Mouse (Mus musculus): ENCODE results near the gene Abcd1. TPM values are rescaled to one million over a fixed set of nuclear protein-coding genes. Genes with fewer than 3 reads are reported as not detected.

Abcd1 gene
- polyA plus RNA-seq (2015; fragmentation: Illumina TruSeq; extraction: RNeasy Lipid Tissue Mini Kit (QIAGEN cat#74804); ENCODE audit: insufficient read depth, low read depth, low replicate concordance) = 6.1 TPM

GRCm38 (mm10) chrX:73716109-73716661 lies at the start of gene Abcd1, which contains the start of gene Bcap31:
Gene Abcd1, plus strand, starts transcription at chrX:73716597.
Gene Bcap31, minus strand, starts transcription at chrX:73716175.

GRCm38 (mm10) chrX:73672879-73673618 lies 43.3 kb upstream of the Abcd1 start, which contains the start of gene Slc6a8:
Gene Slc6a8, plus strand, starts transcription at chrX:73673150.

DNA sequence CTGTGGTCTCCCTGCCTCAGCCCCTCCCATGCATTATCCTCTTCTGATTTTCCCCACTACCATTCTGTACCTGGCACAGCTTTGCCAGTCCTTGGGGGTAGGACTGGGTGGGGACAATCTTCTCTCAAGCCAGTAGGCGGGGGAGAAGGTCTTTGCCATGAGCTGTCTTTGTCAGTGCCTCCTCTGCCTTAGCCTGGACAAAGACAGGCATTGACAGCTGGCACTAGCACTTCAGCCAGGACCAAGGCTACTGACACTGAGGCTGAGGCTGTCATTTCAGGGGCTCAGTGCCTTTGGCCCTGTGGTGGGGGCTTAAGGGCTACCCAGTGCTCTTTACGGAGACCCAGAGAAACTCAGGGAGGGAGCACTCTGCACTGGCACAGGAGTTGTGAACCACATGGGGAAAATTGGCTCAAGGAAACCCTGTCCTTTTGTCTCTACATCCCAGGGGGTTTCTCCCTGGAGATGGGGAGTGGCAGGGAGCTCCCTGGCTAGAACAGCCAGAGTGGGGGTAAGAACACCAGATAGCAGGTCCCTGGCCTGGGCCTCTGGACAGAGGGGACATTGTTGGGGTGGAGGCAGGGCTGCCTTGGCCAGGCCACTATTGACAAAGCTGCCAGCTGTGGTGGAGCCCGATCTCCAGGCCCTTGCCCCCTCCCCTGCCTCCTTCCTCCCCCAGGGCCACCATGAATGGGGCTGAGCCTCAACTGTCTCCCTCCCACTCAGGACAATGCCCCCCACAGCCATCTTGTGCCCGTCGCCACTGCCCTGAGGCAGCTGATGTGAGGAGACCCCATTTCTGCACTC lies 40.1 kb downstream of the Abcd1 start, which contains the start of gene Plxnb3:
Plxnb3 (plus strand) TSS at position 757 of the 807 bp plus-strand sequence.

DNA sequence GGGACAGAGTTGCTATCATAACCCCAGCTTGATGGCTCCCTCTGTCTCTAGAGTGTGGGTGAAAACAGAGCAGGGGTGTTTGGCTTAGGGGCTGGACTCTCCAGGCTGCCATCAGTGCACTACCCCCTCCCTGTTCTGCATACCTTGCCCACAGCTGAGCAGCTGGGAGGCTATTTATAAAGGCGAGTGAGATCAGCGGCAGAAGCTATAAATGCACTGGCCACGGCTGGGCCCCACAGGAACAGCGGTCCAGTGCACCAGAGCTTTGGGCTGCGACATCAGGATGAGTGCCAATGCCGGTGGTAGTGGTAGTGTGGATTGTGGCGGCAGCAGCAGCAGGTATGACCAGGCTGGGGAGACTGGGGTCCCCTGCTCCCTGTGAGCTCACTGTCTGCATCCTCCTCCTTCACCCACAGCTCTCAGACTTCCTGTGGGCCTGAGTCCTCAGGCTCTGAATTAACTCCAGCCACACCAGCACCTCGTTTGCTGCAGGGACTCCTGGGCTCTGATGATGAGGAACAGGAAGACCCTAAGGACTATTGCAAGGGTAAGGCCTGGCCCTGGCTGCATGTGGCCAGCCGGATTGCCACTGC lies 57.9 kb downstream of the Abcd1 start, which contains the start of gene Srpk3:
Srpk3 (plus strand) TSS at position 238 of the 593 bp plus-strand sequence.

GRCm38 (mm10) chrX:73786364-73787224 lies 70.2 kb downstream of the Abcd1 start, which contains the start of the genes Idh3g and Ssr4:
Gene Idh3g, minus strand, starts transcription at chrX:73786897.
Gene Ssr4, plus strand, starts transcription at chrX:73787028.

Other genes with a start within 250 kb of the Abcd1 start
- 134 TPM for gene Bgn, start 233.0 kb upstream of the Abcd1 start, polyA plus RNA-seq (2015; fragmentation: Illumina TruSeq; extraction: RNeasy Lipid Tissue Mini Kit (QIAGEN cat#74804); ENCODE audit: insufficient read depth, low read depth, low replicate concordance)
- gene Atp2b3, start 213.5 kb upstream of the Abcd1 start, polyA plus RNA-seq (2015; fragmentation: Illumina TruSeq; extraction: RNeasy Lipid Tissue Mini Kit (QIAGEN cat#74804); ENCODE audit: insufficient read depth, low read depth, low replicate concordance) = not detected
- gene Dusp9, start 77.2 kb upstream of the Abcd1 start, polyA plus RNA-seq (2015; fragmentation: Illumina TruSeq; extraction: RNeasy Lipid Tissue Mini Kit (QIAGEN cat#74804); ENCODE audit: insufficient read depth, low read depth, low replicate concordance) = not detected
- gene Pnck, start 56.5 kb upstream of the Abcd1 start, polyA plus RNA-seq (2015; fragmentation: Illumina TruSeq; extraction: RNeasy Lipid Tissue Mini Kit (QIAGEN cat#74804); ENCODE audit: insufficient read depth, low read depth, low replicate concordance) = 3.2 TPM
- gene Slc6a8, start 43.4 kb upstream of the Abcd1 start, polyA plus RNA-seq (2015; fragmentation: Illumina TruSeq; extraction: RNeasy Lipid Tissue Mini Kit (QIAGEN cat#74804); ENCODE audit: insufficient read depth, low read depth, low replicate concordance) = 7.3 TPM
- 29.2 TPM for gene Bcap31, start 422 bp upstream of the Abcd1 start, polyA plus RNA-seq (2015; fragmentation: Illumina TruSeq; extraction: RNeasy Lipid Tissue Mini Kit (QIAGEN cat#74804); ENCODE audit: insufficient read depth, low read depth, low replicate concordance)
- 0.96 TPM for gene Plxnb3, start 40.5 kb downstream of the Abcd1 start, polyA plus RNA-seq (2015; fragmentation: Illumina TruSeq; extraction: RNeasy Lipid Tissue Mini Kit (QIAGEN cat#74804); ENCODE audit: insufficient read depth, low read depth, low replicate concordance)
- not detected for gene Srpk3, start 57.8 kb downstream of the Abcd1 start, polyA plus RNA-seq (2015; fragmentation: Illumina TruSeq; extraction: RNeasy Lipid Tissue Mini Kit (QIAGEN cat#74804); ENCODE audit: insufficient read depth, low read depth, low replicate concordance)
- 31.6 TPM for gene Idh3g, start 70.3 kb downstream of the Abcd1 start, polyA plus RNA-seq (2015; fragmentation: Illumina TruSeq; extraction: RNeasy Lipid Tissue Mini Kit (QIAGEN cat#74804); ENCODE audit: insufficient read depth, low read depth, low replicate concordance)
- gene Ssr4, start 70.4 kb downstream of the Abcd1 start, polyA plus RNA-seq (2015; fragmentation: Illumina TruSeq; extraction: RNeasy Lipid Tissue Mini Kit (QIAGEN cat#74804); ENCODE audit: insufficient read depth, low read depth, low replicate concordance) = 212 TPM
- gene Pdzd4, start 108.4 kb downstream of the Abcd1 start, polyA plus RNA-seq (2015; fragmentation: Illumina TruSeq; extraction: RNeasy Lipid Tissue Mini Kit (QIAGEN cat#74804); ENCODE audit: insufficient read depth, low read depth, low replicate concordance) = 1.7 TPM
- not detected for gene Avpr2, start 175.5 kb downstream of the Abcd1 start, polyA plus RNA-seq (2015; fragmentation: Illumina TruSeq; extraction: RNeasy Lipid Tissue Mini Kit (QIAGEN cat#74804); ENCODE audit: insufficient read depth, low read depth, low replicate concordance)
- gene L1cam, start 179.5 kb downstream of the Abcd1 start, polyA plus RNA-seq (2015; fragmentation: Illumina TruSeq; extraction: RNeasy Lipid Tissue Mini Kit (QIAGEN cat#74804); ENCODE audit: insufficient read depth, low read depth, low replicate concordance) = 6.2 TPM
- 2.6 TPM for gene Arhgap4, start 205.3 kb downstream of the Abcd1 start, polyA plus RNA-seq (2015; fragmentation: Illumina TruSeq; extraction: RNeasy Lipid Tissue Mini Kit (QIAGEN cat#74804); ENCODE audit: insufficient read depth, low read depth, low replicate concordance)
- 27.9 TPM for gene Naa10, start 205.3 kb downstream of the Abcd1 start, polyA plus RNA-seq (2015; fragmentation: Illumina TruSeq; extraction: RNeasy Lipid Tissue Mini Kit (QIAGEN cat#74804); ENCODE audit: insufficient read depth, low read depth, low replicate concordance)
- 7.3 TPM for gene Renbp, start 214.3 kb downstream of the Abcd1 start, polyA plus RNA-seq (2015; fragmentation: Illumina TruSeq; extraction: RNeasy Lipid Tissue Mini Kit (QIAGEN cat#74804); ENCODE audit: insufficient read depth, low read depth, low replicate concordance)
- 10.5 TPM for gene Hcfc1, start 249.8 kb downstream of the Abcd1 start, polyA plus RNA-seq (2015; fragmentation: Illumina TruSeq; extraction: RNeasy Lipid Tissue Mini Kit (QIAGEN cat#74804); ENCODE audit: insufficient read depth, low read depth, low replicate concordance)